ENCODE assay signal across 11 mouse cellular contexts in genomic region chr13:15468421-15468820, GRCm38 (mm10). TPM values are rescaled to one million over a fixed set of nuclear protein-coding genes. Genes with fewer than 3 reads are reported as not detected.
A peak's percentile ranks its signal among the peaks of the same experiment; 100 is the strongest.
DNase-seq lines count a peak whose midpoint lies in the region; ATAC-seq and TF ChIP-seq lines count a peak whose summit lies in the region.
"Had no signal": no experiment of that assay in that cellular context is flagged by ENCODE, and none has a peak within 500 bp of the region (broad histone marks: within the 10 kb centered on the region; RNA-seq: fewer than 3 reads in every experiment).

No protein-coding gene starts in this region.

- no peak for DNase-seq in intestine, embryonic 14.5 days (ENCODE audit: low spot score)
- DNase-seq in brain, embryonic 14.5 days (ENCODE audit: low read depth) = peak; percentile 86
- DNase-seq in left cerebral cortex, postnatal 25 days (ENCODE audit: low spot score in 2 of 2) = no peak
- no peak for DNase-seq in kidney, postnatal 14 days
- no peak for DNase-seq in lung, adult 2 months
- DNase-seq: heart, postnatal 14 days; liver, embryonic 13.5 days had no signal

- H3K4me3 ChIP-seq in intestine, embryonic 14.5 days (ENCODE audit: low read depth, low read length) = no peak overlapping the region
- H3K4me3 ChIP-seq in intestine, embryonic 16.5 days (ENCODE audit: low read length) = no peak overlapping the region
- no peak overlapping the region for H3K4me3 ChIP-seq in hindbrain, embryonic 12.5 days
- no peak overlapping the region for H3K4me3 ChIP-seq in midbrain, embryonic 15.5 days
- no peak overlapping the region for H3K4me3 ChIP-seq in lung, adult 2 months (replicated peaks; ENCODE audit: extremely low read depth, low read depth, low read length)
- H3K4me3 ChIP-seq: liver, embryonic 13.5 days had no signal

- H3K4me2 ChIP-seq in intestine, embryonic 14.5 days (ENCODE audit: low read length) = peak overlapping the region; percentile 32
- H3K4me2 ChIP-seq in intestine, embryonic 16.5 days (ENCODE audit: low read depth, low read length) = no peak overlapping the region
- H3K4me2 ChIP-seq in hindbrain, embryonic 12.5 days (replicated peaks) = peak overlapping the region; percentile 90
- peak overlapping the region; percentile 90 for H3K4me2 ChIP-seq in midbrain, embryonic 15.5 days
- H3K4me2 ChIP-seq: liver, embryonic 13.5 days had no signal

- no peaks in the 10 kb centered on the region for H3K36me3 ChIP-seq in intestine, embryonic 14.5 days (ENCODE audit: control insufficient read depth, insufficient read depth, low read length)
- H3K36me3 ChIP-seq in intestine, embryonic 16.5 days (ENCODE audit: control insufficient read depth, insufficient read depth, low read length) = no peaks in the 10 kb centered on the region
- H3K36me3 ChIP-seq in hindbrain, embryonic 12.5 days = no peaks in the 10 kb centered on the region
- no peaks in the 10 kb centered on the region for H3K36me3 ChIP-seq in midbrain, embryonic 15.5 days (replicated peaks)
- H3K36me3 ChIP-seq: liver, embryonic 13.5 days had no signal

- TF ChIP-seq POLR2A in brain, embryonic 14.5 days (IDR thresholded peaks at IDR 0.05; ENCODE audit: borderline replicate concordance, extremely low read depth, insufficient read depth, insufficient read length, poor library complexity, severe bottlenecking) = no peak
- TF ChIP-seq POLR2A in lung, adult 2 months (IDR thresholded peaks at IDR 0.05; ENCODE audit: borderline replicate concordance, extremely low read depth, low read depth, low read length) = no peak

- intact Hi-C loops in left cerebral cortex, postnatal 25 days (cut with DNase I) = no loop called here

- no peak for ATAC-seq in intestine, embryonic 14.5 days (replicated peaks; ENCODE audit: low FRiP score, low TSS enrichment, low read depth)
- ATAC-seq in intestine, embryonic 16.5 days = no peak
- ATAC-seq in hindbrain, embryonic 12.5 days (ENCODE audit: low FRiP score) = no peak
- no peak for ATAC-seq in midbrain, embryonic 15.5 days (replicated peaks)

- no peak overlapping the region for H3K9ac ChIP-seq in intestine, embryonic 14.5 days (ENCODE audit: low read length)
- no peak overlapping the region for H3K9ac ChIP-seq in intestine, embryonic 16.5 days (ENCODE audit: low read depth, low read length)
- no peak overlapping the region for H3K9ac ChIP-seq in hindbrain, embryonic 12.5 days
- H3K9ac ChIP-seq in midbrain, embryonic 15.5 days = no peak overlapping the region
- H3K9ac ChIP-seq: liver, embryonic 13.5 days had no signal

- H3K27me3 ChIP-seq in intestine, embryonic 14.5 days (replicated peaks; ENCODE audit: control insufficient read depth, insufficient read depth, low read length) = no peaks in the 10 kb centered on the region
- peaks cover 13% of the 10 kb centered on the region for H3K27me3 ChIP-seq in intestine, embryonic 16.5 days (replicated peaks; ENCODE audit: control insufficient read depth, insufficient read depth, low read length)
- peaks cover 5% of the 10 kb centered on the region; the same call in 1 of the 2 replicates for H3K27me3 ChIP-seq in hindbrain, embryonic 12.5 days
- 0 out of 2 replicates have a peak, but pooled peaks cover 3% of the 10 kb centered on the region for H3K27me3 ChIP-seq in midbrain, embryonic 15.5 days (replicated peaks)

- no peaks in the 10 kb centered on the region for H3K9me3 ChIP-seq in intestine, embryonic 14.5 days (ENCODE audit: control insufficient read depth, low read length)
- no peaks in the 10 kb centered on the region for H3K9me3 ChIP-seq in intestine, embryonic 16.5 days (ENCODE audit: control insufficient read depth, low read length)
- H3K9me3 ChIP-seq in hindbrain, embryonic 12.5 days (replicated peaks) = no peaks in the 10 kb centered on the region
- no peaks in the 10 kb centered on the region for H3K9me3 ChIP-seq in midbrain, embryonic 15.5 days
- H3K9me3 ChIP-seq: liver, embryonic 13.5 days had no signal

- WGBS in intestine, embryonic 14.5 days = 29% methylated on average over 4 of the region's 4 CpGs
- 37% methylated on average over 4 of the region's 4 CpGs for WGBS in intestine, embryonic 16.5 days
- 23% methylated on average over 4 of the region's 4 CpGs for WGBS in hindbrain, embryonic 12.5 days
- WGBS in midbrain, embryonic 15.5 days = 25% methylated on average over 4 of the region's 4 CpGs
- 49% methylated on average over 4 of the region's 4 CpGs for WGBS in lung, adult 2 months

- TF ChIP-seq CTCF in brain, embryonic 14.5 days (IDR thresholded peaks at IDR 0.05; ENCODE audit: borderline replicate concordance, extremely low read depth, insufficient read depth, insufficient read length) = no peak
- TF ChIP-seq CTCF in lung, adult 2 months (IDR thresholded peaks at IDR 0.05; ENCODE audit: insufficient read depth, low read length) = no peak

- peaks cover 35% of the 10 kb centered on the region for H3K4me1 ChIP-seq in intestine, embryonic 14.5 days (replicated peaks; ENCODE audit: control insufficient read depth, insufficient read depth, low read length)
- peaks cover 7% of the 10 kb centered on the region for H3K4me1 ChIP-seq in intestine, embryonic 16.5 days (ENCODE audit: control insufficient read depth, insufficient read depth, low read length)
- H3K4me1 ChIP-seq in hindbrain, embryonic 12.5 days = peaks cover 50% of the 10 kb centered on the region
- H3K4me1 ChIP-seq in midbrain, embryonic 15.5 days = peaks cover 33% of the 10 kb centered on the region
- H3K4me1 ChIP-seq in lung, adult 2 months (ENCODE audit: control insufficient read depth, insufficient read depth, low read length) = no peaks in the 10 kb centered on the region
- H3K4me1 ChIP-seq: liver, embryonic 13.5 days had no signal

- H3K27ac ChIP-seq in intestine, embryonic 14.5 days (ENCODE audit: low read depth) = no peak overlapping the region
- H3K27ac ChIP-seq in intestine, embryonic 16.5 days (ENCODE audit: low read length) = no peak overlapping the region
- H3K27ac ChIP-seq in hindbrain, embryonic 12.5 days = no peak overlapping the region
- H3K27ac ChIP-seq in midbrain, embryonic 15.5 days = no peak overlapping the region
- H3K27ac ChIP-seq: liver, embryonic 13.5 days had no signal

RNA-seq across cellular contexts. Expression of gene Gli3, which starts 5.4 kb away (rescaled TPM):
- polyA plus RNA-seq in intestine, embryonic 14.5 days (2014; fragmentation: Nextera tagmentation; extraction: Ambion mirVana) = 25.5 and 26.1 TPM in 2 replicates
- 7.7 and 8.9 TPM in 2 replicates for polyA plus RNA-seq in intestine, embryonic 16.5 days (2015; fragmentation: Nextera tagmentation; extraction: Ambion mirVana)
- polyA plus RNA-seq in brain, embryonic 14.5 days (2012; rRNA removed) = 10.3 and 12.5 TPM in 2 replicates
- 25.8 and 26.9 TPM in 2 replicates for polyA plus RNA-seq in hindbrain, embryonic 12.5 days (2016; fragmentation: Nextera tagmentation; extraction: Ambion mirVana)
- 7.7 and 8.4 TPM in 2 replicates for polyA plus RNA-seq in midbrain, embryonic 15.5 days (2015; fragmentation: Nextera tagmentation; extraction: Ambion mirVana)
- total RNA-seq in left cerebral cortex, postnatal 25 days (2021) = 10 to 100 TPM in 1 of 2 experiments, 1 to 10 TPM in 1; 8.2 to 11.4 TPM
- 1.7 and 2.4 TPM in 2 replicates for polyA plus RNA-seq in lung, adult 2 months (2012; rRNA removed)
- total RNA-seq: megakaryocyte-erythroid progenitor cell, adult 5-6 weeks had no signal
